ENCODE assay signal across 8 mouse cellular contexts in genomic region chr3:121815549-121816235, GRCm38 (mm10). TPM values are rescaled to one million over a fixed set of nuclear protein-coding genes. Genes with fewer than 3 reads are reported as not detected.
DNase-seq lines count a peak whose midpoint lies in the region; ATAC-seq and TF ChIP-seq lines count a peak whose summit lies in the region.

No protein-coding gene starts in this region.

- ATAC-seq in heart, embryonic 11.5 days (replicated peaks; ENCODE audit: insufficient number of reproducible peaks, low FRiP score, low TSS enrichment) = no peak
- ATAC-seq in forebrain, embryonic 15.5 days (replicated peaks) = peak; percentile 34; the same call in 1 of the 2 replicates
- ATAC-seq in liver, embryonic 15.5 days (ENCODE audit: insufficient read depth) = no peak
- no peak for ATAC-seq in monocyte, adult 5-6 weeks (replicated peaks; ENCODE audit: insufficient number of reproducible peaks, low FRiP score, low TSS enrichment, poor library complexity, severe bottlenecking)

- H3K9me3 ChIP-seq in heart, embryonic 11.5 days (replicated peaks; ENCODE audit: control insufficient read depth, low read length) = no peaks in the 10 kb centered on the region
- H3K9me3 ChIP-seq in ES-E14 (ENCODE audit: control insufficient read depth, insufficient read depth, low read depth, low read length) = no peaks in the 10 kb centered on the region
- no peaks in the 10 kb centered on the region for H3K9me3 ChIP-seq in forebrain, embryonic 15.5 days
- H3K9me3 ChIP-seq in liver, embryonic 15.5 days (replicated peaks) = no peaks in the 10 kb centered on the region

- 23% methylated on average over 16 of the region's 16 CpGs for WGBS in heart, embryonic 11.5 days (ENCODE audit: insufficient replicate concordance)
- WGBS in forebrain, embryonic 15.5 days = 9% methylated on average over 16 of the region's 16 CpGs
- WGBS in liver, embryonic 15.5 days (ENCODE audit: insufficient replicate concordance) = 17% methylated on average over 16 of the region's 16 CpGs

- peak overlapping the region; percentile 97 for H3K27ac ChIP-seq in heart, embryonic 11.5 days (ENCODE audit: low read depth, low read length)
- peak overlapping the region; percentile 72 for H3K27ac ChIP-seq in ES-E14 (ENCODE audit: insufficient read depth, low read depth, low read length, poor library complexity, severe bottlenecking)
- peak overlapping the region; percentile 97 for H3K27ac ChIP-seq in forebrain, embryonic 15.5 days (replicated peaks)
- H3K27ac ChIP-seq in liver, embryonic 15.5 days (replicated peaks) = peak overlapping the region; percentile 88

- peak overlapping the region; percentile 69 for H3K4me2 ChIP-seq in heart, embryonic 11.5 days
- H3K4me2 ChIP-seq in forebrain, embryonic 15.5 days (replicated peaks) = peak overlapping the region; percentile 72
- H3K4me2 ChIP-seq in liver, embryonic 15.5 days = peak overlapping the region; percentile 84

- DNase-seq in heart, adult 11 months = no peak
- no peak for DNase-seq in ES-E14 (ENCODE audit: low read depth, low spot score)
- DNase-seq in left cerebral cortex, adult 18-20 months (ENCODE audit: low spot score in 2 of 2) = no peak
- no peak for DNase-seq in gastrocnemius, adult 18-20 months (ENCODE audit: low spot score)

- H3K4me3 ChIP-seq in heart, embryonic 11.5 days (ENCODE audit: low read depth, low read length) = peak overlapping the region; percentile 90
- peak overlapping the region; percentile 92 to 97 for H3K4me3 ChIP-seq in ES-E14 (ENCODE audit: insufficient read depth in 1 of 2, low read depth in 1 of 2, low read length in 2 of 2, poor library complexity in 1 of 2, severe bottlenecking in 1 of 2)
- peak overlapping the region; percentile 69 for H3K4me3 ChIP-seq in forebrain, embryonic 15.5 days
- H3K4me3 ChIP-seq in liver, embryonic 15.5 days (replicated peaks) = peak overlapping the region; percentile 84

- peaks cover 7% of the 10 kb centered on the region for H3K4me1 ChIP-seq in heart, embryonic 11.5 days (ENCODE audit: control insufficient read depth, insufficient read depth, low read length)
- peaks cover 0 to 7% of the 10 kb centered on the region in 2 experiments; a peak in 1 of 4 replicates for H3K4me1 ChIP-seq in ES-E14 (ENCODE audit: control insufficient read depth in 2 of 2, insufficient read depth in 2 of 2, low read length in 2 of 2, poor library complexity in 1 of 2)
- peaks cover 23% of the 10 kb centered on the region for H3K4me1 ChIP-seq in forebrain, embryonic 15.5 days
- H3K4me1 ChIP-seq in liver, embryonic 15.5 days (replicated peaks) = peaks cover 25% of the 10 kb centered on the region

- no peaks in the 10 kb centered on the region for H3K36me3 ChIP-seq in heart, embryonic 11.5 days (ENCODE audit: control insufficient read depth, insufficient read depth, low read length)
- no peaks in the 10 kb centered on the region for H3K36me3 ChIP-seq in ES-E14 (ENCODE audit: control insufficient read depth, insufficient read depth, low read length, poor library complexity, severe bottlenecking)
- H3K36me3 ChIP-seq in forebrain, embryonic 15.5 days = no peaks in the 10 kb centered on the region
- H3K36me3 ChIP-seq in liver, embryonic 15.5 days (replicated peaks) = no peaks in the 10 kb centered on the region

- in situ Hi-C loops in ES-E14 (cut with MboI; ENCODE audit: low sequenced_read_pairs in 2 of 2, unreplicated experiment in 2 of 2) = no loop called here

- H3K27me3 ChIP-seq in heart, embryonic 11.5 days (ENCODE audit: control insufficient read depth, insufficient read depth, low read length) = no peaks in the 10 kb centered on the region
- no peaks in the 10 kb centered on the region for H3K27me3 ChIP-seq in forebrain, embryonic 15.5 days
- H3K27me3 ChIP-seq in liver, embryonic 15.5 days = no peaks in the 10 kb centered on the region

- H3K9ac ChIP-seq in heart, embryonic 11.5 days (ENCODE audit: low read depth, low read length) = peak overlapping the region; percentile 96
- peak overlapping the region; percentile 93 for H3K9ac ChIP-seq in ES-E14 (ENCODE audit: insufficient read depth, low read depth, low read length, poor library complexity, severe bottlenecking)
- peak overlapping the region; percentile 80 for H3K9ac ChIP-seq in forebrain, embryonic 15.5 days (replicated peaks)
- H3K9ac ChIP-seq in liver, embryonic 15.5 days = peak overlapping the region; percentile 69

TF ChIP-seq in ES-E14, 5 proteins besides CTCF, POLR2A, EP300 and RAD21:
- TF ChIP-seq ZNF384 (IDR thresholded peaks at IDR 0.05; ENCODE audit: low read depth, low read length) (no peak), HCFC1 (IDR thresholded peaks at IDR 0.05; ENCODE audit: borderline replicate concordance, insufficient read depth, low read length) (no peak), MAFK (IDR thresholded peaks at IDR 0.05; ENCODE audit: insufficient read depth, low read depth, low read length) (no peak)

RNA-seq across cellular contexts. Expression of gene Abcd3, which starts 0.6 kb away (rescaled TPM):
- 42.2 and 49.1 TPM in 2 replicates for polyA plus RNA-seq in heart, embryonic 11.5 days (2014; fragmentation: Nextera tagmentation; extraction: Ambion mirVana)
- 17.1 and 21.6 TPM in 2 replicates for total RNA-seq in ES-E14 (2012; rRNA removed)
- polyA plus RNA-seq in forebrain, embryonic 15.5 days (2015; fragmentation: Nextera tagmentation; extraction: Ambion mirVana) = 68.9 and 70.3 TPM in 2 replicates
- 24.6 and 24.9 TPM in 2 replicates for polyA plus RNA-seq in liver, embryonic 15.5 days (2015; fragmentation: Nextera tagmentation; extraction: Ambion mirVana)
- 9.3 to 16.1 TPM (median 15.6 TPM) in 3 replicates for total RNA-seq in monocyte, adult 5-6 weeks (2017)
- 10 to 100 TPM; 47.4 to 48.7 TPM for total RNA-seq in left cerebral cortex, adult 18-20 months (2021)
- total RNA-seq in gastrocnemius, adult 18-20 months (2021) = 10 to 100 TPM; 36.0 to 41.7 TPM
